Mouse (Mus musculus) lung, adult 2 months (tissue): Measurements from ENCODE around the gene Pitpnc1. TPM values are rescaled to one million over a fixed set of nuclear protein-coding genes. Genes with fewer than 3 reads are reported as not detected.

Experiments used
- DNase-seq: peaks from one replicate; pipeline ENCODE4 v3.0.0; 2022
- H3K4me1 ChIP-seq: fragments of 200-500 bp; 2 replicates; pipeline ENCODE4 v1.6.1; 2011; ENCODE audit warnings: low read length; ENCODE audit not compliant: control insufficient read depth, insufficient read depth
- H3K4me3 ChIP-seq: fragments of 200-500 bp; replicated peaks from 2 replicates; pipeline ENCODE3; 2011; ENCODE audit warnings: low read depth, mild to moderate bottlenecking, control low read depth, low read length; ENCODE audit errors: extremely low read depth
- CTCF ChIP-seq: fragments of 200-500 bp; IDR thresholded peaks from 2 replicates; pipeline ENCODE4 v1.5.1; 2011; ENCODE audit warnings: mild to moderate bottlenecking, low read length, control low read depth; ENCODE audit not compliant: insufficient read depth
- POLR2A ChIP-seq: fragments of 200-500 bp; IDR thresholded peaks from 2 replicates; pipeline ENCODE4 v1.6.1; 2011; ENCODE audit warnings: low read depth, mild to moderate bottlenecking, control low read depth, low read length, borderline replicate concordance; ENCODE audit errors: extremely low read depth
- WGBS: fragments of 180-500 bp; shearing (Covaris S2); methylation state at CpG from one replicate; pipeline ENCODE4 v1.1.7; 2018; 5-methylcytosine and 5-hydroxymethylcytosine counted together
- polyA plus RNA-seq: library from polyadenylated mRNA; depleted of rRNA; stranded (reverse); fragments of >200 nt; gene quantifications from 2 replicates; pipeline ENCODE4 v1.2.3, GENCODE M21; 2012

Pitpnc1 gene
- polyA plus RNA-seq, 1 experiment: 39.0 TPM

- Histone ChIP-seq H3K4me3 (no peak overlapping the region), H3K4me1 (peaks cover 22% of the 10 kb centered on the region)
- no peak for DNase-seq
- WGBS: 54% methylated on average over 4 of the region's 4 CpGs
- no peak for TF ChIP-seq CTCF
- no peak for TF ChIP-seq POLR2A
Measured at GRCm38 (mm10) chr11:107343031-107343430, 127.5 kb downstream of the Pitpnc1 start.

- Histone ChIP-seq H3K4me3 (no peak overlapping the region), H3K4me1 (peaks cover 24% of the 10 kb centered on the region)
- TF ChIP-seq CTCF (no peak), POLR2A (no peak)
- no peak for DNase-seq
- 87% methylated on average over 1 of the region's 1 CpGs for WGBS
Measured at GRCm38 (mm10) chr11:107342432-107342831, 128.1 kb downstream of the Pitpnc1 start.

- peak overlapping the region; percentile 1 for H3K4me3 ChIP-seq
- DNase-seq: peak; percentile 38
- peaks cover 28% of the 10 kb centered on the region for H3K4me1 ChIP-seq
- TF ChIP-seq CTCF: no peak
- TF ChIP-seq POLR2A: no peak
- WGBS: 11% methylated on average over 15 of the region's 15 CpGs
Measured at GRCm38 (mm10) chr11:107341293-107341692, 129.2 kb downstream of the Pitpnc1 start.

- TF ChIP-seq POLR2A (no peak), CTCF (no peak)
Measured at GRCm38 (mm10) chr11:107340793-107341192, 129.7 kb downstream of the Pitpnc1 start.

GRCm38 (mm10) chr11:107339224-107339805 lies 131.2 kb downstream of the Pitpnc1 start:
- no peak for DNase-seq
- 46% methylated on average over 7 of the region's 7 CpGs for WGBS
- no peak for TF ChIP-seq CTCF
- no peak for TF ChIP-seq POLR2A
- Histone ChIP-seq H3K4me1 (peaks cover 31% of the 10 kb centered on the region), H3K4me3 (no peak overlapping the region)

More at GRCm38 (mm10) chr11:107340793-107341192, 129.7 kb downstream of the Pitpnc1 start:
- Histone ChIP-seq H3K4me3 (no peak overlapping the region), H3K4me1 (peaks cover 28% of the 10 kb centered on the region)
- WGBS: 5% methylated on average over 2 of the region's 2 CpGs
- DNase-seq: no peak

GRCm38 (mm10) chr11:107337391-107338148 lies 132.9 kb downstream of the Pitpnc1 start:
- 40% methylated on average over 18 of the region's 18 CpGs for WGBS
- peaks cover 25% of the 10 kb centered on the region for H3K4me1 ChIP-seq
- no peak for DNase-seq

GRCm38 (mm10) chr11:107335756-107336155 lies 134.7 kb downstream of the Pitpnc1 start:
- WGBS: 63% methylated on average over 11 of the region's 11 CpGs
- DNase-seq: no peak
- peaks cover 17% of the 10 kb centered on the region for H3K4me1 ChIP-seq
- no peak overlapping the region for H3K4me3 ChIP-seq
- TF ChIP-seq POLR2A (no peak), CTCF (no peak)

More at GRCm38 (mm10) chr11:107337391-107338148, 132.9 kb downstream of the Pitpnc1 start:
- TF ChIP-seq POLR2A (no peak), CTCF (no peak)
- H3K4me3 ChIP-seq: no peak overlapping the region

GRCm38 (mm10) chr11:107334849-107335484 lies 135.5 kb downstream of the Pitpnc1 start:
- DNase-seq: peak; percentile 29
- WGBS: 48% methylated on average over 15 of the region's 15 CpGs
- H3K4me1 ChIP-seq: peaks cover 14% of the 10 kb centered on the region
- TF ChIP-seq CTCF: no peak
- TF ChIP-seq POLR2A: no peak
- no peak overlapping the region for H3K4me3 ChIP-seq

GRCm38 (mm10) chr11:107332905-107333304 lies 137.6 kb downstream of the Pitpnc1 start:
- TF ChIP-seq CTCF (peak; percentile 31; the same call in 1 of the 2 replicates), POLR2A (no peak)
- WGBS: 92% methylated on average over 3 of the region's 3 CpGs
- Histone ChIP-seq H3K4me3 (no peak overlapping the region), H3K4me1 (peaks cover 8% of the 10 kb centered on the region)
- no peak for DNase-seq
